Comparison of ENCODE assay signal across 8 mouse cellular contexts in genomic region chr5:136116784-136117112, GRCm38 (mm10). TPM values are rescaled to one million over a fixed set of nuclear protein-coding genes. Genes with fewer than 3 reads are reported as not detected.
DNase-seq lines count a peak whose midpoint lies in the region; ATAC-seq and TF ChIP-seq lines count a peak whose summit lies in the region.

No protein-coding gene starts in this region.

- TF ChIP-seq POLR2A in bone marrow macrophage, adult 2 months (IDR thresholded peaks at IDR 0.05; ENCODE audit: borderline replicate concordance, low read depth, low read length), result no peak

- H3K4me3 ChIP-seq in heart, postnatal 0 days (ENCODE audit: low read depth, low read length), result peak overlapping the region; percentile 90
- H3K4me3 ChIP-seq in bone marrow macrophage, adult 2 months (ENCODE audit: insufficient read depth, low read length), result peak overlapping the region; percentile 91
- peak overlapping the region; percentile 65 for H3K4me3 ChIP-seq in hindbrain, embryonic 15.5 days
- peak overlapping the region; percentile 96 for H3K4me3 ChIP-seq in midbrain, embryonic 13.5 days (replicated peaks)

- DNase-seq in heart, postnatal 0 days (ENCODE audit: low spot score), result peak; percentile 10
- DNase-seq in heart, adult 8-10 months (ENCODE audit: low spot score), result no peak
- no peak for DNase-seq in right cerebral cortex, postnatal 10 days (ENCODE audit: low spot score in 2 of 2)
- no peak for DNase-seq in layer of hippocampus, postnatal 25 days (ENCODE audit: extremely low spot score in 1 of 2, low spot score in 1 of 2)
- no peak for DNase-seq in cerebellum, postnatal 14 days

- no peaks in the 10 kb centered on the region for H3K27me3 ChIP-seq in heart, postnatal 0 days (ENCODE audit: control insufficient read depth, insufficient read depth, low read length)
- H3K27me3 ChIP-seq in hindbrain, embryonic 15.5 days, result no peaks in the 10 kb centered on the region
- no peaks in the 10 kb centered on the region for H3K27me3 ChIP-seq in midbrain, embryonic 13.5 days

- no peaks in the 10 kb centered on the region for H3K9me3 ChIP-seq in heart, postnatal 0 days (replicated peaks; ENCODE audit: control insufficient read depth, low read length)
- H3K9me3 ChIP-seq in hindbrain, embryonic 15.5 days, result no peaks in the 10 kb centered on the region
- H3K9me3 ChIP-seq in midbrain, embryonic 13.5 days, result no peaks in the 10 kb centered on the region

- peaks cover 9% of the 10 kb centered on the region for H3K4me1 ChIP-seq in heart, postnatal 0 days (ENCODE audit: control insufficient read depth, insufficient read depth)
- peaks cover 9% of the 10 kb centered on the region; the same call in 1 of the 2 replicates for H3K4me1 ChIP-seq in bone marrow macrophage, adult 2 months (ENCODE audit: control insufficient read depth, insufficient read depth, low read length)
- H3K4me1 ChIP-seq in hindbrain, embryonic 15.5 days (replicated peaks), result peaks cover 26% of the 10 kb centered on the region
- H3K4me1 ChIP-seq in midbrain, embryonic 13.5 days (replicated peaks), result peaks cover 25% of the 10 kb centered on the region

- no peak for TF ChIP-seq CTCF in heart, postnatal 0 days (IDR thresholded peaks at IDR 0.05; ENCODE audit: low read depth)
- TF ChIP-seq CTCF in bone marrow macrophage, adult 2 months (IDR thresholded peaks at IDR 0.05; ENCODE audit: low read depth, low read length), result no peak

- H3K9ac ChIP-seq in heart, postnatal 0 days (replicated peaks; ENCODE audit: low read depth, low read length), result peak overlapping the region; percentile 76
- peak overlapping the region; percentile 79 for H3K9ac ChIP-seq in hindbrain, embryonic 15.5 days
- peak overlapping the region; percentile 90 for H3K9ac ChIP-seq in midbrain, embryonic 13.5 days (replicated peaks)

- H3K36me3 ChIP-seq in heart, postnatal 0 days (replicated peaks; ENCODE audit: control insufficient read depth, insufficient read depth, low read length), result peaks cover 17% of the 10 kb centered on the region
- H3K36me3 ChIP-seq in hindbrain, embryonic 15.5 days, result peaks cover 15% of the 10 kb centered on the region; the same call in 1 of the 2 replicates
- H3K36me3 ChIP-seq in midbrain, embryonic 13.5 days, result peaks cover 23% of the 10 kb centered on the region

- WGBS in heart, postnatal 0 days, result under 1% methylated on average over 22 of the region's 22 CpGs
- WGBS in hindbrain, embryonic 15.5 days, result 0% methylated on average over 22 of the region's 22 CpGs
- under 1% methylated on average over 22 of the region's 22 CpGs for WGBS in midbrain, embryonic 13.5 days

- peak; percentile 19; the same call in 1 of the 2 replicates for ATAC-seq in heart, postnatal 0 days (ENCODE audit: insufficient read depth, low read depth)
- ATAC-seq in hindbrain, embryonic 15.5 days (ENCODE audit: low FRiP score, low read depth), result peak; percentile 64
- peak; percentile 76; the same call in 1 of the 2 replicates for ATAC-seq in midbrain, embryonic 13.5 days

- H3K27ac ChIP-seq in heart, postnatal 0 days (ENCODE audit: low read depth), result peak overlapping the region; percentile 55
- peak overlapping the region; percentile 30; the same call in 1 of the 2 replicates for H3K27ac ChIP-seq in bone marrow macrophage, adult 2 months (ENCODE audit: insufficient read depth, low read depth, low read length)
- peak overlapping the region; percentile 73 for H3K27ac ChIP-seq in hindbrain, embryonic 15.5 days (replicated peaks)
- peak overlapping the region; percentile 75 for H3K27ac ChIP-seq in midbrain, embryonic 13.5 days

- no peak for TF ChIP-seq EP300 in heart, postnatal 0 days (IDR thresholded peaks at IDR 0.05; ENCODE audit: low read depth)

- peak overlapping the region; percentile 95 for H3K4me2 ChIP-seq in heart, postnatal 0 days (ENCODE audit: low read depth, low read length)
- H3K4me2 ChIP-seq in hindbrain, embryonic 15.5 days, result peak overlapping the region; percentile 92
- peak overlapping the region; percentile 89 for H3K4me2 ChIP-seq in midbrain, embryonic 13.5 days (replicated peaks)

RNA-seq across cellular contexts. Expression of gene Polr2j, which starts 0.3 kb away (rescaled TPM):
- total RNA-seq in heart, postnatal 0 days (2014; rRNA removed; ENCODE audit: low replicate concordance), result 59.8 and 121 TPM in 2 replicates
- 145 and 155 TPM in 2 replicates for polyA plus RNA-seq in heart, postnatal 0 days (2015; fragmentation: Nextera tagmentation; extraction: Ambion mirVana)
- total RNA-seq in heart, adult 8-10 months (2022), result 10 to 100 TPM; 73.1 to 88.1 (median 78.9) TPM
- 82.8 and 86.7 TPM in 2 replicates for polyA plus RNA-seq in bone marrow macrophage, adult 2 months (2012; ENCODE audit: insufficient read depth, insufficient read length, missing spikeins)
- 206 and 213 TPM in 2 replicates for polyA plus RNA-seq in hindbrain, embryonic 15.5 days (2015; fragmentation: Nextera tagmentation; extraction: Ambion mirVana)
- polyA plus RNA-seq in midbrain, embryonic 13.5 days (2015; fragmentation: Nextera tagmentation; extraction: Ambion mirVana), result 242 TPM in 2 replicates
- total RNA-seq in layer of hippocampus, postnatal 25 days (2021), result 10 to 100 TPM; 72.0 to 86.0 TPM

RNA-seq across cellular contexts. Expression of gene Lrwd1, which starts 19.1 kb away (rescaled TPM):
- total RNA-seq in heart, postnatal 0 days (2014; rRNA removed; ENCODE audit: low replicate concordance), result 20.9 and 23.1 TPM in 2 replicates
- 9.4 and 10.0 TPM in 2 replicates for polyA plus RNA-seq in heart, postnatal 0 days (2015; fragmentation: Nextera tagmentation; extraction: Ambion mirVana)
- 1 to 10 TPM; 5.4 to 6.9 (median 6.0) TPM for total RNA-seq in heart, adult 8-10 months (2022)
- polyA plus RNA-seq in bone marrow macrophage, adult 2 months (2012; ENCODE audit: insufficient read depth, insufficient read length, missing spikeins), result 30.5 and 36.4 TPM in 2 replicates
- polyA plus RNA-seq in hindbrain, embryonic 15.5 days (2015; fragmentation: Nextera tagmentation; extraction: Ambion mirVana), result 24.6 and 25.9 TPM in 2 replicates
- polyA plus RNA-seq in midbrain, embryonic 13.5 days (2015; fragmentation: Nextera tagmentation; extraction: Ambion mirVana), result 31.7 and 33.8 TPM in 2 replicates
- 10 to 100 TPM; 11.9 to 15.9 TPM for total RNA-seq in layer of hippocampus, postnatal 25 days (2021)

RNA-seq across cellular contexts. Expression of gene Alkbh4, which starts 19.2 kb away (rescaled TPM):
- 9.4 and 11.4 TPM in 2 replicates for total RNA-seq in heart, postnatal 0 days (2014; rRNA removed; ENCODE audit: low replicate concordance)
- 7.9 and 8.0 TPM in 2 replicates for polyA plus RNA-seq in heart, postnatal 0 days (2015; fragmentation: Nextera tagmentation; extraction: Ambion mirVana)
- total RNA-seq in heart, adult 8-10 months (2022), result 1 to 10 TPM; 4.0 to 5.4 (median 4.6) TPM
- 9.6 and 10.4 TPM in 2 replicates for polyA plus RNA-seq in bone marrow macrophage, adult 2 months (2012; ENCODE audit: insufficient read depth, insufficient read length, missing spikeins)
- 18.8 and 22.0 TPM in 2 replicates for polyA plus RNA-seq in hindbrain, embryonic 15.5 days (2015; fragmentation: Nextera tagmentation; extraction: Ambion mirVana)
- 23.0 and 23.6 TPM in 2 replicates for polyA plus RNA-seq in midbrain, embryonic 13.5 days (2015; fragmentation: Nextera tagmentation; extraction: Ambion mirVana)
- total RNA-seq in layer of hippocampus, postnatal 25 days (2021), result 10 to 100 TPM; 10.1 to 12.0 TPM

RNA-seq across cellular contexts. Expression of gene Rasa4, which starts 33.0 kb away (rescaled TPM):
- total RNA-seq in heart, postnatal 0 days (2014; rRNA removed; ENCODE audit: low replicate concordance), result 0.27 and 6.2 TPM in 2 replicates
- 0.96 and 1.3 TPM in 2 replicates for polyA plus RNA-seq in heart, postnatal 0 days (2015; fragmentation: Nextera tagmentation; extraction: Ambion mirVana)
- 1 to 10 TPM; 6.6 to 7.6 (median 6.9) TPM for total RNA-seq in heart, adult 8-10 months (2022)
- polyA plus RNA-seq in bone marrow macrophage, adult 2 months (2012; ENCODE audit: insufficient read depth, insufficient read length, missing spikeins), result 273 and 311 TPM in 2 replicates
- 21.5 and 23.0 TPM in 2 replicates for polyA plus RNA-seq in hindbrain, embryonic 15.5 days (2015; fragmentation: Nextera tagmentation; extraction: Ambion mirVana)
- 13.7 and 16.4 TPM in 2 replicates for polyA plus RNA-seq in midbrain, embryonic 13.5 days (2015; fragmentation: Nextera tagmentation; extraction: Ambion mirVana)
- 1 to 10 TPM; 2.5 to 3.4 TPM for total RNA-seq in layer of hippocampus, postnatal 25 days (2021)

RNA-seq across cellular contexts. Expression of gene Orai2, which starts 53.8 kb away (rescaled TPM):
- total RNA-seq in heart, postnatal 0 days (2014; rRNA removed; ENCODE audit: low replicate concordance), result 0.69 and 6.0 TPM in 2 replicates
- 1.1 and 1.2 TPM in 2 replicates for polyA plus RNA-seq in heart, postnatal 0 days (2015; fragmentation: Nextera tagmentation; extraction: Ambion mirVana)
- total RNA-seq in heart, adult 8-10 months (2022), result 1 to 10 TPM in 1 of 4 experiments, under 1 TPM in 3; 0.31 to 1.3 (median 0.67) TPM
- polyA plus RNA-seq in bone marrow macrophage, adult 2 months (2012; ENCODE audit: insufficient read depth, insufficient read length, missing spikeins), result 18.1 and 20.2 TPM in 2 replicates
- polyA plus RNA-seq in hindbrain, embryonic 15.5 days (2015; fragmentation: Nextera tagmentation; extraction: Ambion mirVana), result 40.9 and 47.9 TPM in 2 replicates
- 30.6 and 31.0 TPM in 2 replicates for polyA plus RNA-seq in midbrain, embryonic 13.5 days (2015; fragmentation: Nextera tagmentation; extraction: Ambion mirVana)
- total RNA-seq in layer of hippocampus, postnatal 25 days (2021), result 100 to 1,000 TPM; 136 to 151 TPM

Comparison
In these comparisons a context has a peak if more than half of its experiments do, and no peak if none do; other contexts are left out.
1. ATAC-seq: peak in every context shown above with its lines; median percentile 76 in midbrain, embryonic 13.5 days; 64 in hindbrain, embryonic 15.5 days; 19 in heart, postnatal 0 days.